Mouse (Mus musculus) gastrocnemius, postnatal 4 days (tissue): ENCODE measurements around the gene Podxl2. TPM values are rescaled to one million over a fixed set of nuclear protein-coding genes. Genes with fewer than 3 reads are reported as not detected.

Experiments
- DNase-seq, 2 experiments: peaks; one replicate each; pipeline ENCODE4 v3.0.0; 2021 to 2022; ENCODE audit warnings: low spot score in 2 of 2, mixed read lengths in 2 of 2
- total RNA-seq, 2 experiments: library from RNA; stranded (reverse); gene quantifications; 2 replicates each; pipeline ENCODE4 v1.2.3; 2021

Gene Podxl2
- total RNA-seq, 2 experiments from 2014 or later, result 73.0 to 75.8 TPM

DNA sequence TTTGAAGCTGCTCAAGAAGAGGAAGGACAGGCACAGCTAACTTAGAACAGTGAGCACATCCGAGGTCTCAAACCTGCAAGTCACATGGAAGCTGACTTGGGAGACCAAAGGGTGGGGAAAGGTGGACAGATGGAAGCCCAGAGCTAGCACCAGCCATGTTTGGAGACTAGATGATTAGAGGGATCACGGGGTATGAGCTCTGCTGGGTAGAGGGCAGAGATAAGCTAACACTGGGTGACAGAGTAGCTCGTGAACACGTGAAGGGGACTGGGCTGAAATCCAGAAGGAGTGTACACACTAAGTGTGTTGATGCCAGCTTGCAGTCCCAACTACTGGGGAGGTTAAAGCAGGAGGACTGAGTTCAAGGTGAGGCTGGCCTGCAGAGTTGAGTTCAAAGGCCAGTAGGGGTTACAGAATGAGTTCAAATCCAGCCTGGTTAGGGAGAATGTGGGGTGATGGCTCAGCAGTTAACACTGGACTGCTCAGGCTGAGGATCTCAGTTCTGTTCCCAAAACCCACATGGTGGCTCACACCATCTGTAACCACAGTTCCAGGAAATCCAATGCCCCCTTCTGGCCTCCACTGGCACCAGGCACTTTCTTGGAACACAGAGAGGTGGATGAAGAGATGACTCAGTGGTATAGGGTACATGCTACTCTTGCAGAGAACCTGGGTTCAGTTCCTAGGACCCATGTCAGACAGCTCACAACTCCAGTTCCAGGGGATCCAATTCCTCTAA, 70.7 kb downstream of the Podxl2 start:
- no peak for DNase-seq

DNA sequence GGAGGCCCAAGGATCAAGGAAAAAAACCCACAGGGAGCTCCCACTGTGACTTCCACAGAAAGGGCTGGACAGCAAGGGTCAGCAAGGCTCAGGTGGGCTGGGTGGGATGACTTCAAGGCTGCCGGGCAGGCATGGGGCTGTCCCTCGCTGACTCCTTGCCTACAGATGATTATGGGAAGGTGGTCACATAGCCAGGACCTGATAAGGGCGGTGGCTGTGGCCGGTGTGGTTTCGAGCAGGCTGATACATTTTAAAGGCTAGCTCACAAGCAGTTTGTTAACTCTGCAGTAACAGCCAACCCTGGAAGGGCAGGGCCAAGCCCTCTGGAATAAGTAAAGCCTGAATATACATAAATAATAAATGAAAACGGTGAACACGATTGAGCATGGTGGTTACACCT, 71.8 kb downstream of the Podxl2 start:
- DNase-seq, result no peak

DNA sequence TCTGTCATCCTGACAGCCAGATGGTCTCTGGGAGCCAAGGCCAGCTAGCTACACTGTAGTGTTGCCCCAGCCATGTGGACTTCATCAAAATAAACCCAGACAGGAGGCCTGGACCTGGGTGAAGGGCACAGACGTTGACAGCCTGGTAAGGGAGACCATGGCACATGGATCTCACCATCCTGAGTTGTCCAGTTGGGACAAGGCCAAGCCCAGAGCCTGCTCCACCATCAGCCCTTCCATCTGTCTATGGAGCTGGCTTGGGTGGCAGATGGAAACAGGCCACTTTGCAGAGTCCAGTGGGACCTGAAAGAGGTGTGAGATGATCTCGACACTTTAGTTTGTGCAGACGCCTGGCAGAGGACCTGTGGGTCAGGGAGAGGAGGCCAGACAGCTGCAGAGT, 74.1 kb downstream of the Podxl2 start:
- DNase-seq, result no peak

DNA sequence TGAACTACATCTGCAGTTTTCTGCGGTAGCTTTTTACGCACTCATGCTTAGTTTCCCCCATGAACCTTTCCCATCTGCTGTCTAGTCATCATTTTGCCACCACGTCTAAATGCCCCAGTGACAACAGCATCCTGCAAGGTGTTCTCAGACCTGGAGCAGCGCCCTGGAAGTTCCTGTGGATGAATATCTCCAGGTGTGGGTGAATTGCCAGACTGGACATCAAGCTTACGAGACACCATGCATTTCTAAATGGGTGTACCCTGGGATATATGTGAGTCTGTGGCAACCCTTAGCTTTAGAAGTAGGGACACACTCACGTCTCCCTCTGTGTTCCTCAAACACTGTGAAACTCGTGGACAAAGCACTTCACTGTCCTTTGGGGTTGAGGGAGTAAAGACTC, 74.7 kb downstream of the Podxl2 start:
- no peak for DNase-seq

DNA sequence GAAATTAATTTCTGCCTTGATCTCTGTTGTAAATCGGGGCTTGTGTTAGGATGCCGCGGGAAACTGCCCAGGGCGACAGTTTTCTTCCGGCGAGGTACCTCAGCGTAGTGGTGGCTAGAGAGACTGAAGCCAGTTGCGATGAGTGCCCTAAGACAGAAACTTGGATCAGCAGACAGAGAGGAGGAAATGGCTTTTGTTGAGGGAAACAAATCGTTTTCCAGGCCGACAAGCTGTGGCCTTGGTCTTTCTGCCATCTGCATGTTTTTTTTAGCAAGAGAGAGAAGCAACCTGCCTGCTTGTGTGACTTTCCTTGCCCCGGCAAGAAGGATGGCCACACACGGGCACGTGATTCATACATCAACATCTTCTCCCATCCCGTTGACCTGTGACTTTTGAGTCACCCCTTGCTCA, 80.3 kb downstream of the Podxl2 start:
- DNase-seq, result no peak

DNA sequence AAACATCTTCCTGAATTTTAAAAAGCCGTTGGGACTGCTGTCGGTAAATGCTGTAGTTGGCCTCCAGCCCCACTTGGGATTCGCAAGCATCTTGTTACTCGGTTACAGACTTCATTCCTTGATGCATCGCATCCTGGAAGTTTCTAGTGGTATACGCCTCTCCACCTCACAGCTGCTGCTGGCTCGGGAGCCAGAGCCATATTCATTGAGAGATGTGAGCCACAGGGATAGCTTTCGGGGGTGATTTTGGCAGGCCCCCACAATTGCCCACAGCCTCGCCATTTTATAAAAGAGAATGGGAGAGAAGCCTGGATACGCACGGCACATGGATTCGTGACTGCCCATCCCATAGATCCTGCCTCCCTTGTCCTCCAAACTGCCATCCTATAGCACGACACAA, 81.0 kb downstream of the Podxl2 start:
- DNase-seq, result no peak

DNA sequence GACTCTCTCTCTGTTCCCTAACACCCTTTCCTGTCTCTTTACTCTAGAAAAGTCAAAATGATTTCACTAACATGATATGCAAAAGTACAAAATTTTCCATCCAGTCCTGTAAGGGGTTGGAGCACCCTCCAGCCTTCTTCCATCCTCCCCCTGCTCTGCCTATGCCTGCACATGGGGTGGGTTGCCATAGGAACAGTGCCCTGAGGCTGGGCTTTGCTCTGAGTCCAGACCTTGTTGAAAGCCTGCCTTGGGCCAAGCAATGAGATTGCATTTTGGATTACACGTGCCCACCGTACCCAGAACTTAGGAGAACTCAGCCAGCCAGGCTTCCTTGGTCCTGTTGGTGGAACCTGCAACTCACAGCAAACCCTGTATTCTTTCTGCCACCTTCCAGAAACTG, 81.6 kb downstream of the Podxl2 start:
- no peak for DNase-seq

Other genes with a start within 250 kb of the Podxl2 start
- 10 to 100 TPM; 28.1 to 29.6 TPM for gene Kbtbd12, start 237.1 kb downstream of the Podxl2 start, total RNA-seq
- 10 to 100 TPM; 70.3 to 74.3 TPM for gene Mgll, start 150.6 kb downstream of the Podxl2 start, total RNA-seq
- gene Abtb1, start 33.1 kb downstream of the Podxl2 start, total RNA-seq, result 10 to 100 TPM; 18.8 to 20.1 TPM
- gene Mcm2, start 23.7 kb upstream of the Podxl2 start, total RNA-seq, result 10 to 100 TPM; 37.2 to 44.3 TPM
- gene Tpra1, start 27.2 kb upstream of the Podxl2 start, total RNA-seq, result 10 to 100 TPM; 23.4 to 27.2 TPM